Mouse (Mus musculus) MEL (cell line): ENCODE measurements at regions not wholly inside any gene's neighbourhood (a gene's known extent, or its start where the extent isn't known, plus 50 kb on each side); places are given as distances from the start of the nearest gene placed in this dataset.

Experiments used
- DNase-seq: peaks from one replicate; pipeline ENCODE4 v3.0.0; 2011; ENCODE audit warnings: low read depth, low spot score
- H3K27ac ChIP-seq: 2 replicates; pipeline ENCODE4 v1.5.1; 2012; ENCODE audit warnings: low read depth, mild to moderate bottlenecking, control low read depth, low read length, moderate library complexity; ENCODE audit not compliant: control insufficient read depth
- H3K27me3 ChIP-seq, 2 experiments: fragments of 150-350 bp in 1 of 2; sonication (generic) in 1 of 2; 2 replicates each; pipeline ENCODE4 v1.6.1; 2012; ENCODE audit warnings: low read length in 2 of 2, mild to moderate bottlenecking in 2 of 2, improper control_type of control experiment in 1 of 2, moderate library complexity in 1 of 2; ENCODE audit not compliant: insufficient read depth in 2 of 2, control insufficient read depth in 1 of 2
- H3K36me3 ChIP-seq, 2 experiments: 2 replicates each; pipeline ENCODE4 v1.6.1; 2012 to 2014; ENCODE audit warnings: low read length in 2 of 2, improper control_type of control experiment in 1 of 2, inconsistent platforms in 1 of 2, mild to moderate bottlenecking in 1 of 2; ENCODE audit not compliant: insufficient read depth in 2 of 2, control insufficient read depth in 1 of 2
- H3K4me1 ChIP-seq, 2 experiments: fragments of 150-350 bp in 1 of 2; sonication (generic) in 1 of 2; 2 replicates each; pipeline ENCODE4 v1.6.1; 2012; ENCODE audit warnings: low read length in 2 of 2, improper control_type of control experiment in 1 of 2, mild to moderate bottlenecking in 1 of 2; ENCODE audit not compliant: insufficient read depth in 2 of 2, control insufficient read depth in 1 of 2
- H3K4me3 ChIP-seq, 2 experiments: fragments of 150-350 bp in 1 of 2; sonication (generic) in 1 of 2; 2 replicates each; pipeline ENCODE4 v1.5.1; 2012; ENCODE audit warnings: low read depth in 2 of 2, low read length in 2 of 2, mild to moderate bottlenecking in 2 of 2, moderate library complexity in 2 of 2, control low read depth in 1 of 2, improper control_type of control experiment in 1 of 2; ENCODE audit not compliant: control insufficient read depth in 1 of 2, insufficient read depth in 1 of 2
- H3K79me2 ChIP-seq: 2 replicates; pipeline ENCODE4 v1.6.1; 2012; ENCODE audit warnings: mild to moderate bottlenecking, low read length, moderate library complexity; ENCODE audit not compliant: control insufficient read depth, poor library complexity, insufficient read depth
- H3K9ac ChIP-seq: 2 replicates; pipeline ENCODE4 v1.6.1; 2012; ENCODE audit warnings: low read depth, mild to moderate bottlenecking, control low read depth, low read length, moderate library complexity; ENCODE audit not compliant: control insufficient read depth, poor library complexity, severe bottlenecking
- H3K9me3 ChIP-seq: fragments of 150-350 bp; sonication (generic); replicated peaks from 2 replicates; pipeline ENCODE4 v1.6.1; 2012; ENCODE audit warnings: mild to moderate bottlenecking, low read length, improper control_type of control experiment, moderate library complexity; ENCODE audit not compliant: insufficient read depth
- BHLHE40 ChIP-seq: IDR thresholded peaks from 2 replicates; pipeline ENCODE4 v1.6.1; 2012; ENCODE audit warnings: low read depth, mild to moderate bottlenecking, inconsistent platforms, low read length, improper control_type of control experiment, borderline replicate concordance
- EP300 ChIP-seq, 2 experiments: IDR thresholded peaks; 2 replicates each; pipeline ENCODE4 v1.6.1; 2011; ENCODE audit warnings: improper control_type of control experiment in 2 of 2, low read length in 2 of 2, low read depth in 1 of 2, mild to moderate bottlenecking in 1 of 2
- GATA1 ChIP-seq: IDR thresholded peaks from 2 replicates; pipeline ENCODE4 v1.6.1; 2011; ENCODE audit warnings: low read depth, low read length, improper control_type of control experiment
- HCFC1 ChIP-seq: IDR thresholded peaks from 2 replicates; pipeline ENCODE4 v1.6.1; 2012; ENCODE audit warnings: low read depth, mild to moderate bottlenecking, inconsistent platforms, low read length, improper control_type of control experiment, moderate library complexity
- JUND ChIP-seq: IDR thresholded peaks from 2 replicates; pipeline ENCODE4 v1.6.1; 2011; ENCODE audit warnings: low read depth, mild to moderate bottlenecking, improper control_type of control experiment, low read length
- KAT2A ChIP-seq: conservative IDR thresholded peaks from 2 replicates; pipeline ENCODE4 v1.6.1; 2012; ENCODE audit warnings: low read depth, low read length, improper control_type of control experiment, inconsistent platforms
- MAFK ChIP-seq: IDR thresholded peaks from 2 replicates; pipeline ENCODE4 v1.6.1; 2011; ENCODE audit warnings: low read depth, mild to moderate bottlenecking, low read length, improper control_type of control experiment, borderline replicate concordance
- MAX ChIP-seq: IDR thresholded peaks from 2 replicates; pipeline ENCODE4 v1.6.1; 2011; ENCODE audit warnings: low read length, improper control_type of control experiment
- MAZ ChIP-seq: IDR thresholded peaks from 2 replicates; pipeline ENCODE4 v1.6.1; 2012; ENCODE audit warnings: low read depth, mild to moderate bottlenecking, inconsistent platforms, low read length, improper control_type of control experiment
- MEF2A ChIP-seq: IDR thresholded peaks from 2 replicates; pipeline ENCODE4 v1.6.1; 2014; ENCODE audit warnings: low read depth, mild to moderate bottlenecking, inconsistent platforms, low read length, improper control_type of control experiment; ENCODE audit not compliant: poor library complexity, insufficient replicate concordance, severe bottlenecking; ENCODE audit errors: extremely low read depth
- MYC ChIP-seq: IDR thresholded peaks from 2 replicates; pipeline ENCODE4 v1.6.1; 2011; ENCODE audit warnings: low read depth, mild to moderate bottlenecking, low read length, improper control_type of control experiment, moderate library complexity
- NELFE ChIP-seq: IDR thresholded peaks from 2 replicates; pipeline ENCODE4 v1.6.1; 2011; ENCODE audit warnings: low read depth, low read length, improper control_type of control experiment
- NRF1 ChIP-seq: IDR thresholded peaks from 2 replicates; pipeline ENCODE4 v1.6.1; 2014; ENCODE audit warnings: low read depth, mild to moderate bottlenecking, inconsistent platforms, low read length, improper control_type of control experiment, moderate library complexity; ENCODE audit not compliant: poor library complexity, insufficient read depth, severe bottlenecking
- POLR2A ChIP-seq, 2 experiments: IDR thresholded peaks; 2 replicates each; pipeline ENCODE4 v1.6.1; 2011 to 2012; ENCODE audit warnings: low read length in 2 of 2, mild to moderate bottlenecking in 2 of 2, control low read depth in 1 of 2, improper control_type of control experiment in 1 of 2, low read depth in 1 of 2, moderate library complexity in 1 of 2; ENCODE audit not compliant: control insufficient read depth in 1 of 2, insufficient read depth in 1 of 2, poor library complexity in 1 of 2
- POLR2AphosphoS2 ChIP-seq: IDR thresholded peaks from 2 replicates; pipeline ENCODE4 v1.6.1; 2011; ENCODE audit warnings: low read length, improper control_type of control experiment
- SMC3 ChIP-seq: IDR thresholded peaks from 2 replicates; pipeline ENCODE4 v1.6.1; 2011; ENCODE audit warnings: low read depth, low read length, improper control_type of control experiment
- TBP ChIP-seq: IDR thresholded peaks from 2 replicates; pipeline ENCODE4 v1.8.0; 2011; ENCODE audit warnings: low read depth, low read length, improper control_type of control experiment
- UBTF ChIP-seq: IDR thresholded peaks from 2 replicates; pipeline ENCODE4 v1.6.1; 2012; ENCODE audit warnings: low read depth, mild to moderate bottlenecking, inconsistent platforms, low read length, improper control_type of control experiment, moderate library complexity, borderline replicate concordance; ENCODE audit not compliant: insufficient read depth
- USF1 ChIP-seq: IDR thresholded peaks from 2 replicates; pipeline ENCODE4 v1.6.1; 2014; ENCODE audit warnings: low read depth, mild to moderate bottlenecking, inconsistent platforms, low read length, improper control_type of control experiment, moderate library complexity
- USF2 ChIP-seq, 2 experiments: IDR thresholded peaks; 2 replicates each; pipeline ENCODE4 v1.6.1; 2011 to 2012; ENCODE audit warnings: improper control_type of control experiment in 2 of 2, low read length in 2 of 2, borderline replicate concordance in 1 of 2, inconsistent platforms in 1 of 2, low read depth in 1 of 2, mild to moderate bottlenecking in 1 of 2; ENCODE audit not compliant: insufficient read depth in 1 of 2
- ZC3H11A ChIP-seq: IDR thresholded peaks from 2 replicates; pipeline ENCODE4 v1.6.1; 2012; ENCODE audit warnings: low read depth, mild to moderate bottlenecking, inconsistent platforms, low read length, improper control_type of control experiment
- ZKSCAN1 ChIP-seq: IDR thresholded peaks from 2 replicates; pipeline ENCODE4 v1.6.1; 2012; ENCODE audit warnings: low read depth, mild to moderate bottlenecking, inconsistent platforms, low read length, improper control_type of control experiment, moderate library complexity
- ZMIZ1 ChIP-seq: IDR thresholded peaks from 2 replicates; pipeline ENCODE4 v1.6.1; 2012; ENCODE audit warnings: low read depth, mild to moderate bottlenecking, inconsistent platforms, low read length, improper control_type of control experiment, moderate library complexity

DNA sequence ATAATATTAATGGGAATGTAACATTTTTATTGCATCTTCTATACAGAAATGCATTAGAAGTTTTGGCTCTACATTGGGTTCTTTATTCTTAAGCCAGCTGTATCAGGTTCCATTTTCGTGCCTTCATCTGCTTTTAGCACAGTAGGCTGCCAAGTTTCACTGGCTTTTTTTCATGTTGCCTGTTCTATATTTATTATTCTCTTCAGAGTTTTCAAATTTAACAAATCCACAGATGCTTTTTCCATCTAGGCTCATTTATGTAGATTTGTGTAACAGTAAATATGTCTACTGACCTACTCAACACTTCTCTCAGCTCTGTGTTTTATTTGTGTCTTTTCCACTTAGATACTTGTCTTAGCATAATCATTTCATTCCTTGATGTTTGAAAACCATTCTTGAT, 363.3 kb upstream of the Manea start:
- H3K27ac ChIP-seq, result no peak overlapping the region
- H3K9ac ChIP-seq, result no peak overlapping the region
- DNase-seq, result no peak
- H3K9me3 ChIP-seq, result no peaks in the 10 kb centered on the region
- no peaks in the 10 kb centered on the region for H3K79me2 ChIP-seq
- no peaks in the 10 kb centered on the region for H3K36me3 ChIP-seq
- H3K4me1 ChIP-seq, result no peaks in the 10 kb centered on the region
- no peak overlapping the region for H3K4me3 ChIP-seq
- no peaks in the 10 kb centered on the region for H3K27me3 ChIP-seq
- TF ChIP-seq UBTF, result no peak
- no peak for TF ChIP-seq POLR2AphosphoS2
- TF ChIP-seq NELFE, result no peak
- TF ChIP-seq MYC, result no peak
- no peak for TF ChIP-seq POLR2A (IDR thresholded peaks at IDR 0.05; ENCODE audit: control insufficient read depth in 1 of 2, insufficient read depth in 1 of 2, low read depth in 1 of 2, low read length in 2 of 2, poor library complexity in 1 of 2)
- no peak for TF ChIP-seq MAFK
- no peak for TF ChIP-seq ZKSCAN1
- TF ChIP-seq HCFC1, result no peak
- TF ChIP-seq USF2 (IDR thresholded peaks at IDR 0.05; ENCODE audit: borderline replicate concordance in 1 of 2, insufficient read depth in 1 of 2, low read depth in 1 of 2, low read length in 2 of 2), result no peak
- TF ChIP-seq USF1, result no peak
- TF ChIP-seq GATA1, result no peak
- no peak for TF ChIP-seq MAZ
- no peak for TF ChIP-seq EP300 (IDR thresholded peaks at IDR 0.05; ENCODE audit: low read depth in 1 of 2, low read length in 2 of 2)
- TF ChIP-seq SMC3, result no peak
- no peak for TF ChIP-seq BHLHE40
- no peak for TF ChIP-seq ZMIZ1
- TF ChIP-seq MAX, result no peak
- TF ChIP-seq MEF2A, result no peak
- TF ChIP-seq NRF1, result no peak

GRCm38 (mm10) chr4:26695964-26696363, 349.3 kb upstream of the Manea start:
- Histone ChIP-seq H3K79me2 (no peaks in the 10 kb centered on the region), H3K27ac (no peak overlapping the region), H3K4me1 (no peaks in the 10 kb centered on the region), H3K27me3 (no peaks in the 10 kb centered on the region), H3K4me3 (no peak overlapping the region), H3K36me3 (no peaks in the 10 kb centered on the region), H3K9me3 (no peaks in the 10 kb centered on the region), H3K9ac (no peak overlapping the region)
- no peak for DNase-seq
- TF ChIP-seq SMC3, result no peak
- TF ChIP-seq JUND, result no peak
- no peak for TF ChIP-seq USF1
- TF ChIP-seq TBP, result no peak
- no peak for TF ChIP-seq ZC3H11A
- TF ChIP-seq KAT2A, result no peak
- TF ChIP-seq GATA1, result no peak
- TF ChIP-seq MAFK, result no peak
- TF ChIP-seq UBTF, result no peak
- TF ChIP-seq MAX, result no peak
- TF ChIP-seq, all 39 proteins: peak for 0
